Mouse (Mus musculus) liver, postnatal 0 days (tissue): Measurements from ENCODE around the gene Il10. TPM values are rescaled to one million over a fixed set of nuclear protein-coding genes. Genes with fewer than 3 reads are reported as not detected.

Experiments
- ATAC-seq: fragments of 200-750 bp; cut with Nextera tagmentation; 2 replicates; pipeline ENCODE4 v1.8.0; 2017; ENCODE audit warnings: mild to moderate bottlenecking, moderate library complexity
- DNase-seq: peaks from one replicate; pipeline ENCODE4 v3.0.0-alpha.2; 2016
- H3K27ac ChIP-seq: fragments of 300-500 bp; sonication (generic); 2 replicates; pipeline ENCODE4 v1.5.1; 2014; ENCODE audit warnings: antibody characterized with exemption, moderate library complexity, mild to moderate bottlenecking, low read depth
- H3K27me3 ChIP-seq: fragments of 300-500 bp; sonication (generic); 2 replicates; pipeline ENCODE4 v1.6.1; 2014; ENCODE audit warnings: low read length, control low read depth, mixed read lengths; ENCODE audit not compliant: insufficient read depth
- H3K36me3 ChIP-seq: fragments of 300-500 bp; sonication (generic); replicated peaks from 2 replicates; pipeline ENCODE4 v1.6.1; 2014; ENCODE audit warnings: mild to moderate bottlenecking, control low read depth, low read length, moderate library complexity, mixed read lengths; ENCODE audit not compliant: insufficient read depth
- H3K4me1 ChIP-seq: fragments of 300-500 bp; sonication (generic); 2 replicates; pipeline ENCODE4 v1.6.1; 2014; ENCODE audit warnings: antibody characterized with exemption, mild to moderate bottlenecking, control low read depth; ENCODE audit not compliant: insufficient read depth
- H3K4me2 ChIP-seq: fragments of 300-500 bp; sonication (generic); 2 replicates; pipeline ENCODE4 v1.6.1; 2014; ENCODE audit warnings: low read depth, mild to moderate bottlenecking, low read length, moderate library complexity, mixed read lengths
- H3K4me3 ChIP-seq: fragments of 300-500 bp; sonication (generic); 2 replicates; pipeline ENCODE4 v1.5.1; 2014; ENCODE audit warnings: low read depth, low read length
- H3K9ac ChIP-seq: fragments of 300-500 bp; sonication (generic); replicated peaks from 2 replicates; pipeline ENCODE4 v1.6.1; 2014; ENCODE audit warnings: mild to moderate bottlenecking, moderate library complexity
- H3K9me3 ChIP-seq: fragments of 300-500 bp; sonication (generic); 2 replicates; pipeline ENCODE4 v1.6.1; 2016; ENCODE audit warnings: mild to moderate bottlenecking, control low read depth, low read length, mixed read lengths
- CTCF ChIP-seq: sonication (generic); IDR thresholded peaks from 2 replicates; pipeline ENCODE4 v1.5.1; 2016; ENCODE audit warnings: antibody characterized with exemption, low read depth
- EP300 ChIP-seq: IDR thresholded peaks from 2 replicates; pipeline ENCODE4 v1.6.1; 2016; ENCODE audit warnings: antibody characterized with exemption, low read depth, mild to moderate bottlenecking
- WGBS: fragments of 180-500 bp; shearing (Covaris S2); extraction: QIAGEN DNeasy Blood & Tissue Kit; methylation state at CpG from one replicate; pipeline ENCODE4 v1.1.7; 2014; ENCODE audit not compliant: insufficient replicate concordance; 5-methylcytosine and 5-hydroxymethylcytosine counted together
- polyA plus RNA-seq: library from polyadenylated mRNA; unstranded; fragments of >200 nt; fragmentation: Nextera tagmentation; extraction: Ambion mirVana; gene quantifications from 2 replicates; pipeline ENCODE4 v1.2.1, GENCODE M21; 2015

Il10 gene
- polyA plus RNA-seq, 1 experiment from 2014 or later = 0.19 TPM

GRCm38 (mm10) chr1:131059841-131060240 lies 40.2 kb downstream of the Il10 start:
- Histone ChIP-seq H3K4me1 (peaks cover 36% of the 10 kb centered on the region), H3K4me3 (no peak overlapping the region), H3K9ac (no peak overlapping the region), H3K27ac (no peak overlapping the region), H3K27me3 (no peaks in the 10 kb centered on the region), H3K4me2 (no peak overlapping the region), H3K36me3 (peaks cover 34% of the 10 kb centered on the region), H3K9me3 (no peaks in the 10 kb centered on the region)
- no peak for TF ChIP-seq EP300
- no peak for TF ChIP-seq CTCF
- DNase-seq = no peak
- no peak for ATAC-seq
- 84% methylated on average over 5 of the region's 5 CpGs for WGBS

- Histone ChIP-seq H3K27me3 (no peaks in the 10 kb centered on the region), H3K9me3 (no peaks in the 10 kb centered on the region), H3K36me3 (peaks cover 27% of the 10 kb centered on the region), H3K27ac (0 out of 2 replicates have a peak overlapping the region, but pooled peaks have one; percentile 11), H3K9ac (no peak overlapping the region; the same call in 1 of the 2 replicates), H3K4me2 (peak overlapping the region; percentile 62), H3K4me1 (peaks cover 38% of the 10 kb centered on the region), H3K4me3 (peak overlapping the region; percentile 27)
- TF ChIP-seq CTCF = peak; percentile 82
- TF ChIP-seq EP300 = no peak
- DNase-seq (peak; percentile 55), ATAC-seq (peak; percentile 57)
- 45% methylated on average over 13 of the region's 13 CpGs for WGBS
Observed at GRCm38 (mm10) chr1:131060290-131061253, 40.9 kb downstream of the Il10 start.

GRCm38 (mm10) chr1:131061740-131062254 lies 42.2 kb downstream of the Il10 start:
- Histone ChIP-seq H3K9ac (0 out of 2 replicates have a peak overlapping the region, but pooled peaks have one; percentile 16), H3K4me2 (no peak overlapping the region), H3K36me3 (peaks cover 16% of the 10 kb centered on the region), H3K27me3 (no peaks in the 10 kb centered on the region), H3K4me1 (peaks cover 38% of the 10 kb centered on the region), H3K27ac (no peak overlapping the region), H3K4me3 (no peak overlapping the region), H3K9me3 (no peaks in the 10 kb centered on the region)
- TF ChIP-seq EP300 (no peak), CTCF (no peak)
- 73% methylated on average over 7 of the region's 7 CpGs for WGBS
- DNase-seq (no peak), ATAC-seq (no peak)

GRCm38 (mm10) chr1:131062821-131063220 lies 43.2 kb downstream of the Il10 start:
- Histone ChIP-seq H3K4me1 (peaks cover 43% of the 10 kb centered on the region), H3K27ac (no peak overlapping the region), H3K36me3 (peaks cover 7% of the 10 kb centered on the region), H3K9ac (no peak overlapping the region), H3K9me3 (no peaks in the 10 kb centered on the region), H3K27me3 (no peaks in the 10 kb centered on the region), H3K4me3 (no peak overlapping the region), H3K4me2 (no peak overlapping the region)
- no peak for TF ChIP-seq EP300
- TF ChIP-seq CTCF = no peak
- DNase-seq (no peak), ATAC-seq (no peak)
- 82% methylated on average over 6 of the region's 6 CpGs for WGBS

GRCm38 (mm10) chr1:131064202-131064601 lies 44.6 kb downstream of the Il10 start:
- Histone ChIP-seq H3K36me3 (peaks cover 3% of the 10 kb centered on the region; the same call in 1 of the 2 replicates), H3K4me1 (peaks cover 46% of the 10 kb centered on the region), H3K9me3 (no peaks in the 10 kb centered on the region), H3K4me2 (no peak overlapping the region), H3K27ac (no peak overlapping the region), H3K27me3 (no peaks in the 10 kb centered on the region), H3K4me3 (no peak overlapping the region), H3K9ac (no peak overlapping the region)
- WGBS = 59% methylated on average over 6 of the region's 6 CpGs
- no peak for DNase-seq
- no peak for TF ChIP-seq CTCF
- TF ChIP-seq EP300 = no peak
- ATAC-seq = no peak

- 0 out of 2 replicates have a peak overlapping the region, but pooled peaks have one; percentile 20 for H3K4me2 ChIP-seq
- no peak overlapping the region for H3K4me3 ChIP-seq
- peaks cover 37% of the 10 kb centered on the region for H3K4me1 ChIP-seq
- no peaks in the 10 kb centered on the region for H3K9me3 ChIP-seq
- no peaks in the 10 kb centered on the region for H3K27me3 ChIP-seq
- 0 out of 2 replicates have a peak overlapping the region, but pooled peaks have one; percentile 8 for H3K27ac ChIP-seq
- no peak overlapping the region for H3K9ac ChIP-seq
- DNase-seq (no peak), ATAC-seq (peak; percentile 78)
- TF ChIP-seq CTCF (no peak), EP300 (peak; percentile 79)
- 0 out of 2 replicates have a peak, but pooled peaks cover 3% of the 10 kb centered on the region for H3K36me3 ChIP-seq
- 50% methylated on average over 10 of the region's 10 CpGs for whole genome bisulfite sequencing
Observed at GRCm38 (mm10) chr1:131068011-131068727, 48.5 kb downstream of the Il10 start.
